Mouse (Mus musculus): ENCODE measurements around the gene Tnn.

DNA sequence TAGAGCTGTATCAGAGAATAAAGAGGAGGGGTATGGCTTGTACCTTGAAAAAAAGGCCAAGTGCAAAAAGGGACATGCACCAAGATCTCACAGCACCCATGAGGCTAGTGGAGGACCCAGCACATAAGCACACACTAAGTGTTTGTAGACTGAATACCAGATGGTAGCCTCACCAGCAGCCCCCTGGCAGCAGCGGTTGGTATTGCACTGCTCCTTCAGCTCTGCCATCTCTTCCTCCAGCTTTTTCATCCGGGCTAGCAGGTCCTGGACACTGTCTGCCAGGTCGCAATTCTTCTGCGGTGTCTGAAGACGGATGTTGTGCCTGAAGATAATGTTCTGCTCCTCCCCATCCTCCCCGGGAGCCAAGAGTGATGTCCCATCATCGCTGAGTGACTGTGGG, 6.1 kb downstream of the Tnn start:
- no peak for TF ChIP-seq CTCF (conservative IDR thresholded peaks at IDR 0.05; ENCODE audit: insufficient read depth, insufficient read length, low read depth, low read length)
- no peak for TF ChIP-seq POLR2A (IDR thresholded peaks at IDR 0.05; ENCODE audit: low read depth, low read length)
